Mouse (Mus musculus) left cerebral cortex, postnatal 4 days (tissue): ENCODE data around the gene Rtbdn. TPM values are rescaled to one million over a fixed set of nuclear protein-coding genes. Genes with fewer than 3 reads are reported as not detected.
A peak's percentile ranks its signal among the peaks of the same experiment; 100 is the strongest.

ENCODE experiments used
- DNase-seq: peaks from one replicate; pipeline ENCODE4 v3.0.0-alpha.2; 2022
- intact Hi-C: fragments of 180-260 bp; cut with DNase I; formaldehyde crosslinking; loops from one replicate; pipeline ENCODE4 v1.15.1; 2025
- total RNA-seq, 2 experiments: library from RNA; stranded (reverse); gene quantifications; 2 replicates each; pipeline ENCODE4 v1.2.3; 2021

Gene Rtbdn
- total RNA-seq, 2 experiments from 2014 or later: 6.7 to 8.3 TPM

DNA sequence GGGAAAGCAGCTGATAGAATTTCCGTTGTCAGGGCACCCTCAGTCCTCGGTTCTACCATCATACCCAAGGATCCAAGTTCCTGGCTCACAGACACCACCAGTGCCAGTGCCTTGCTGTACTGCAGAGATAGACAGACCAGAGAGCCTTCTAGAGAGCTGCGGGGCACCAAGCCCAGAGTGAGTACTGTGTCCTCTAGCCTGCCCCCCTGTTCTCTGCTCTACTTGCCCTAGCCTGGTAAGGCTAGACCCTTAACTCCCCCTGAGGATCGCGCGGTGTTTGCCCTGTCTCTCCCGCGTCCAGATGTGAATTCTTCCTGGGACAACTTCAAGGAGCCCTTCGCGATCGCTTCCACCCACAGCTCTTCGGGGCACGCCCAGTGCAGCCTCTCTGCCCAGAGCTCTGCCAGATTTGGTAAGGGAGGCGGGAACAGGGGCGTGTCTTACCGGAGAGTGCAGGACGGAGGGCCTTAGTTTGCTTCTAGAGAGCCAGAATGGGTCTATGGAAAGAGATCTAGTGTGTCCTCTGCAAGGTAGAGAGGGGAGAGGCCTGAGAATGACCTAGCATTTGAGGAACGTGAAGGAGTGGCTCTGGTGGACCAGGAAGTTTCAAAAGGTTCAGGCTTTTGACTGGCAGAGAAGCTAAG is 5.9 kb downstream of the Rtbdn start:
- no peak for DNase-seq
- intact Hi-C loops: no loop called here

DNA sequence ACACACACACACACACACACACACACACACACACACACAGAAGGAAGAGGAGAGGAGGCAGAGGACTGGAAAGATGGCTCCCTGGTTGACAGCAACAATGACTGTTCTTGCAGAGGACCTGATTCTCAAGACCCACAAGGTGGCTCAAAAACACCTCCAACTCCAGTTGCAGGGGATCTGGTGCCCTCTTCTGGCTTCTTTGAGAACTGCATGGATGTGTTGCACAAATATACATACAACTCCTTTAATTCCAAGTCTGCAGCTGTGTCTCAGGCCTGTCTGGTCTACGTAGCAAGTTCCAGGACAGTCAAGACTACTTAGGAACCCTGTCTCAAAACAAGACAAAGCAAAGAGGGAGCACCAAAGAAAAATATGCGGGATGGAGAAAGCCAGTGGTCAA is 10.0 kb downstream of the Rtbdn start:
- peak; percentile 82 for DNase-seq
- intact Hi-C loops: no loop called here

DNA sequence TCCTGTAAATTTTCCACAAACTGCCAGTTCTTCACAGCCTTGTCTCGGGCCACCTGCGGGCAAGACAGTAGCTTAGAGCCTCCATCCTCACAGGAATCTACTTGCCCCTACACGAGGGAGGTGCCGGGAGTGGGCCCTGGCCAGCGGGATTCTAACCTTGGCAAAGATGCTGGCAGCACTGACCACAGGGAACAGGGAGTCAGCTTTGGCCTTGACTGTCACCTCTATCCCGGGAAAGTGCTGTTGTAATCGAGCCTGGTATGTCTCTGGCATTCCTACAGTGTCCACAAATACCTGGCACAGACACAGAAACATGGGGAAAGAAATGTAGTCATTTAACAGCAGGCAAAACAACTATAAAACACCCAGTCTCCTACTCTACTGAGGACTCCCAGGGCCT is 13.0 kb downstream of the Rtbdn start:
- DNase-seq: no peak
- intact Hi-C loops: loop anchor here (5.0 kb wide), 1 partner anchor 103 kb away; the partner anchor contains the start of gene Farsa

DNA sequence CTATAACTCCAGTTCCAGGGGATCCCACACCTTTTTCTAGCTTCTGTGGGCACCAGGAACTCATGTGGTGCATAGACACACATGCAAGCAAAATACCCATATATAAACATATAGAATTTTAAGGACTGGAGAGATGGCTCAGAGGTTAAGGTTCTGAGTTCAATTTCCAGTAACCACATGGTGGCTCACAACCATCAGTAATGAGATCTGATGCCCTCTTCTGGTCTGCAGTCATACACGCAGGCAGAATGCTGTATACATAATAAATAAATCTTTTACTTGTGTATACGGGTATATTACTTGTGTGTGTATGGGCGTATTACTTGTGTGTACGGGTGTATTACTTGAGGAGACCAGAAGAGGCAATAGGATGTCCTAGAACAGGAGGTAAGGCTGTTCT is 17.2 kb downstream of the Rtbdn start:
- no peak for DNase-seq
- intact Hi-C loops: loop anchor here (5.0 kb wide), 1 partner anchor 107 kb away; the partner anchor contains the start of gene Farsa

DNA sequence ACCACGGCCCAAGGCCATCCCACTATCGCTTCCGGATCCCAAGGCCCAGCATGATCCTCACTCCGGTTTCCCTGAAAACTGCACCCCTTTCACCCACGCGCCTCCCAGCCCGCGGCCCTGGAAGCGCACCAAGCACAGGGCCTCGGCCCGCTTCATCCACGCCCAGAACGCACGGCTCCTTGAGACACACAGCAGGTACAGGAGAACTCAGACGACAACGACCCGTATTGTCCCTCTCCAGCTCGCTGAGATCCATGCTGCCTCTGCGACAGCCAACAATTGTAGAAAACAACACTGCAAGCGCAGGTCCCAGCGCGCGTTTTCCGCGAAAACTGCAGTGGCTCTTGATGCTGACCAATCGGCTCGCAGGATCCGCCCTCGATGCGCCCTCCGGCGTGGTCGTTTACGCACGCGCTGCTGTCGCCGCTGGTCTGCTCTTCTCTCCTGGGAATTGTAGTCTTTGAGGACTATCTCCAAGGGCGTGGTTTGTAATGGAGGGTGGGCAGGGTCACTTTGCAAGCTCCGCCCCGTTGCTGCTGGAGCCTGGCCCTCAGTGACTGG is 19.0 kb downstream of the Rtbdn start:
- peak; percentile 95 for DNase-seq
- intact Hi-C loops: no loop called here

DNA sequence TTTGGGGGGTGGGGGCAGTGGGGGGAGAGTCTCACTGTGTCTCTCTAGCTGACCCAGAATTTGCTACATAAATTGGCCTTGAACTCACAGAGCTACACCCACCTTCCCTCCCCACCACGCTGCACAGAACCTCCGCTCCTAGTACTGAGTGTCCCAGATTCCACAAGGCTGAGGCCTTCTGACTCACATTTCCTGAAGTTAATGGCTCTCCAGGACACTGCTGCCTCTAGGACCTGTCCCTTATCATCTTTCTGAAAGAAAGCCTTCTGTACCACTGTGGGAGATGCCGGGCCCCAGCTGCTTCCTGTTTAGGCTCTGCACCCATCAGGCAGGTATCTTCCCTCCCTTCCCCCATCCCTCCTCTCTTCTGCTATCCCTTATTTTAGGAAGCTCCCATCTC is 19.8 kb downstream of the Rtbdn start:
- DNase-seq: no peak
- intact Hi-C loops: no loop called here

DNA sequence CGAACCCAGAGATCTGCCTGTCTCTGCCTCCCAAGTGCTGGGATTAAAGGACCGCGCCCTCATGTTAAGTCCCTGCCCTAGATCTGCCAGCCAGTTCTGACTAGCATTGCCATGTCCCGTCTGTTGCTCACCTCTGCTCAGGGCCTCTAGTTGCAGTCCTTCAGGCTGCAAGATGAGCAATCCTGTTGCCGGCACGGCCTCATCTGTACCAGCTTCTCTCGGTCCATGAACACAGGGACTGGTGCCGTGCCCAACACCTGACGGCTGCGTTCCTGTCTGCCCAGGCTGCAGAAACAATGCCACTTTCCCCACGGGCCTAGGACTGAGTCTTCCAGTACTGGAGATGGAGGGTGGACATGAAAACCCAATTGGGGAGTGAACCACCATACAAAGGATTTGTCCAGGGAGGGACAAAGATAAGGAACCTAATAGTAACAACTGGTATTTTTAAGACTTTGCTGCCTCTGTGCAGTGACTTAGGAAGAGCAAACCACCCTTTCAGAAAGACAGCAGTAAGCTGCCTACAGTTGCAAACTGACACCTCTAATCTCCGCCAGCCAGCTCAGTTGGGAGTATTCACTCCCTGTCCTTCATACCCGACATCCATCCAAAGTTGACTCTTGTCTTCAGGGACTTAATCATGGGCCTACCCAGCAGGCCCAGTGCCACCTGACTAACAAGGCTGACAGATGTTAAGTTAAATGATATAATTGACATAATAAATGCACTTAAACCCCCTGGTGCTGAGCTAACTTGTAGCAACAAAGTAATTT is 20.9 kb downstream of the Rtbdn start:
- intact Hi-C loops: no loop called here
- no peak for DNase-seq

DNA sequence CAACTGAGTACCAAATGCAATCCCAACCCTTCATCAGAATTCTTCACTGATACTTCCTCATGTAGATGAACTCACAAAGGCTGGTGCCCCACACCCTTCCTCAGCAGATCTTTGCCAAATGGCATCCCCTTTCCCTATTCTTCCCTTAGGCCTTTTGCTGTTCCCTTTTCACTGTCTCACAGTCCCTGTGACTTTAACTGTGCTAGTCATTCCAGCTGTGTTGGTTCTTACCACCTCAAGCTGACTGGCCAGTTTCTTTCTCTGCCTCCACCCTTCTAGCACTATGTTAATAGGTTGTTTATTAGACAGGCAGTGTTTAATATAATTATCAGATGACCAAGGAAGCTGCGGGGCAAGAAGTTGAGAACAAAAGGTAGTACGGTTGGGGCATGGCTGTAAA is 21.9 kb downstream of the Rtbdn start:
- no peak for DNase-seq
- intact Hi-C loops: no loop called here

DNA sequence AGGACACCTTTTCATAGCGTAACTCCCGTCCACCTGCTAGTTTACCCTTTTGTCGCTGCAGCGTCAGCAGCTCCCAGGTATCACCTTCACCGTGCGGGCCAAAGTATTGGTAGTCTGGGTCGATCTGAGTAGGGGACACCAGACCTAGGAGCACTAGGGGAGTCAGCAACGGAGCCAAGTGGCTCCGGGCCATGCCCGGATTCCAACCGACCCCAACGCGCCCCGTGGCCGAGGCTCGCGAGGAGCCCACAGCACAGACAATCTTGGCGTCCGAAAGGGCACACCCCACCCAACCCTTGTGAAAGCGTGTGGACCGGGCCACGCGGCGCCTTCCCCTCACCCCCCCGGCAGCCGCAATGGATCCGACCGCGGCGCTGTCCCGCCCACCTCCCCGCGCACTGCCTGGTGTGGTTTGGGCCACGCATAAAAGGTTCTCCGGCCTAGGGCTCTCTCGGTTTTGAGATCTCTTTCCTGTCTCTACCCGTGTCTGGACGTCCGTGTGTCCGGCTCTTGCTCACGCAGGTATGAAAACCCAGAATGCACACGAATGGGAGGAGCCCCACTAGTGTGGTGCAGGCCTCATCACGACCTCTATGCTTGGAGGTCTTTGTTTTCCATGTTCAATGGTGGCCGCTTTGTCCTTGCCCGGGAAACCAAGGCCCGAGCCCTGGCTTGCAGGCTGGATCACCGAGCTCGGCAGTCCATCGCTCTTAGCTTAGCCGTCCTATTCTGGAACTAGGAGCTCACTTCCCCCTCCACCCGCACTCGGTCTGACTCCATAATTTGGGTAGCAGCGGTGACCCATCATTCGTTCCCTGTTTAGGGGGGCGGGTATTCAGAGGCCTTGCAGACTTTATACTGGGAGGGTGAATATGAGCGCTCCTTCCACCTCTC is 22.7 kb downstream of the Rtbdn start, which contains the start of the genes Gm49661, Prdx2 and Rnaseh2a:
Gene Gm49661 (minus strand): TSS at position 193 of the 894 bp plus-strand sequence.
Gene Prdx2 (plus strand): TSS at position 347 of the 894 bp plus-strand sequence.
Gene Rnaseh2a (minus strand): TSS at position 527 of the 894 bp plus-strand sequence.
- DNase-seq: peak; percentile 88
- intact Hi-C loops: no loop called here

DNA sequence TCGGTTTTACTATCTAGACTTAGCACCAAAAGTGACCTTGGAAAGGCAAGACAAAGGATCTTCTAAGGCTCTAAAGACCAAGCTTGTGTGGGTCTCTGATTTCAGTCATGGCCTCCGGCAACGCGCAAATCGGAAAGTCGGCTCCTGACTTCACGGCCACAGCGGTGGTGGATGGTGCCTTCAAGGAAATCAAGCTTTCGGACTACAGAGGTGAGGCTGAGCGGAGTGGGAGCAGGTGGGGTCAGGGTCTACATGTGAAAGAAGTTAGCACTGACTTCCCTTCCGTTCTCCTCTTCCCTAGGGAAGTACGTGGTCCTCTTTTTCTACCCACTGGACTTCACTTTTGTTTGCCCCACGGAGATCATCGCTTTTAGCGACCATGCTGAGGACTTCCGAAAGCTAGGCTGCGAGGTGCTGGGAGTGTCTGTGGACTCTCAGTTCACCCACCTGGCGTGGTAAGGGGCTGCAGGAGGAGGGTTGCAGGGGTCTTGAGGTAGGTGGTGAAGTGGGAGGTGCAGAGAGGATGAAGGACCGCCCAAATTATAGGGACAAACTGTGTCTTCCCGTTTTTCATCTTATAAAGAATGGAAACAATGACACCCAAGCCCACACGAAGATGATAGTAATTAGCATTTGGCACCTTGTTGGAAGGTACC is 23.5 kb downstream of the Rtbdn start:
- DNase-seq: no peak
- intact Hi-C loops: no loop called here

DNA sequence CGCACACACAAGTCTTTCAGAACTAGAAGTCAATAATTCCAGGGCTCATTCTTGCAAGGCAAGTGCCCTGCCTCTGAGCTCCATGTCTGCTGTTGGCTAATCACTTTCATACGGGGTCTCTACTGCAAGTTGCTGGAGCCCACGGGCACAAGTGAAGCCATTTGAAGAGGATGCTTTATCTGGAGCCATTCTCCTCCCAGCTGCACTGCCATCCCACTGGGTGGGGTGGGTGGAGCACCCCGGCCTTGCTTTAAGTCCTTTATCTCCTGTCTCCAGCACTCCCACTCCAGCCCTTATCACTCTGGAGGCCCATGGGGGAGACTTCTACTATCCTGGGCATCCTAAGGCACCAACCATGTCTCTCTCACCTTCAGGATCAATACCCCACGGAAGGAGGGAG is 24.1 kb downstream of the Rtbdn start:
- DNase-seq: no peak
- intact Hi-C loops: no loop called here

DNA sequence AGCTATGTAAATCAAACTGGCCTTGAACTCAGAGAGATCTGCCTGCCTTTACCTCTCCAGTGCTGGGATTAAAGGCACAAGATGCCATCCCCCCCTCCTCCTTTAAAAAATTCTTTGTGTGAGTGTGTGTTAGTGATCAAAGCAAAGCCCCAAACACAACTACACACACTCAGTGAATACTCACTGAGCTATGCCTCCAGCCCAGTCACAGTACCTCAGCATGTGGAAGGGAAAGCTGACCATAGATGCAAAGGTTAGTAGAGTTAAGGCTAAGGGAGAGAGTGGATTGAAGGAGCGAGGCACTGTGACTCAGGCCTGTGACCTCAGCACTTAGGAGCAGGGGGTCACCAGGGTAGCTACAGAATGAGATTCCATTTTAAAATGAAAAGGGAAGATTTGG is 26.3 kb downstream of the Rtbdn start:
- intact Hi-C loops: no loop called here
- no peak for DNase-seq

DNA sequence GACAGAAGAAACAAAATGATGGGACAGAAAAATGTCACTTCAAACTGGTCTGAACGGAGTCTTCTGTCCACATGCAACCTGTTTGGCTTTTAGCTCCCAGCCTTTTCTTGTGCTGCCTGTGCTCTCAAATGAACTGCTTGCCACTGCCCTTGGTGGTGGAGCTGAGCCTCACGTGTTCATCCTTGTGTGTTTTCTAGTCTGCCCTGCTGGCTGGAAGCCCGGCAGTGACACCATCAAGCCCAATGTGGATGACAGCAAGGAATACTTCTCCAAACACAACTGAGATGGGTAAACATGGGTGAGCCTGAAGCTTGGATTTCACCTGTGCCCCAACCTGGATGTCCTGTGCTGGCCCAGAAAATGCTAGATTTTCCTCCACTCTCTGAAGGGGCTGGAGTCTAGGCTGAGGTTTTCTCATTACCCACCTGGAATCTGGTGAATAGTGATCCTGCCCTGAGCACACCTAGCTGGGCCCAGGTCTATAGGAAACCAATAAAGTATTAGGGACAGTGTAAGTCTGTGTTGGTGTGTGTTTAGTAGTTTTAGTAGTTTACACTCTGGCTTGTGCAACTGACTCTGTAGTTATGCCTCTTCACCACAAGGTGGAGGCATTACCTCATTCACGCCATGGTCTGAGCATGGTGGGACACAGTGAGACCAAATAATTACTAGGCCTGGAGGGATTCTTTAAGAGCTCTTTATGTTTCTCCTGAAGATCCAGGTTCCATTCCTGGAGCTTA is 27.2 kb downstream of the Rtbdn start:
- intact Hi-C loops: no loop called here
- peak; percentile 36 for DNase-seq

DNA sequence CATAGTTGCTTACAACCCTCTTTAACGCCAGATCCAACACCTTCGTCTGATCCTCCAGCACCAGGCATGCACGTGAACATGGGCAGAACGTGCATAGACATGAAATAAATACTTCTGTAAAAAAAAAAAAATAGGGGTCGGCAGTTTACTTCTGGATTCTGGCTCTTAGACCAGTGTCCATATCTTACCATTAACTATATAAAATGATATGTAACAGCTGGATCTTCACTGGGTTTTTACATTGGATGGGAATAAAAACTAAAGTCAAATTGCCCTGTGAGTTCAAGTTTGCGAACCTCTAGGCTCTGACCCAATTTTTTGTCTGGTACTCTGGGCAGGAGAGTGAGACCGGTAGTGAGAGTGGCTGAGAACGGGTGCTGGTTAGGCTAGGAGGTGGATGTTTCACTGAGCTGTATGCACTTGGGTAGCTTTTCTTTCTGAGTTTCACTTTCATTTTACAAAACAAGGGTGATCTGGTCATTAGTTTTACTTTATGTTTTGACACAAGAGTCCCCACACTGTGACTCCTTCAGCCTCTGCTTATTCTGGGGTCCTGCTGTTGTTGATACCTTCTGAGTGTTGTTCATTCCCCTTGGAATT is 27.9 kb downstream of the Rtbdn start:
- intact Hi-C loops: no loop called here

DNA sequence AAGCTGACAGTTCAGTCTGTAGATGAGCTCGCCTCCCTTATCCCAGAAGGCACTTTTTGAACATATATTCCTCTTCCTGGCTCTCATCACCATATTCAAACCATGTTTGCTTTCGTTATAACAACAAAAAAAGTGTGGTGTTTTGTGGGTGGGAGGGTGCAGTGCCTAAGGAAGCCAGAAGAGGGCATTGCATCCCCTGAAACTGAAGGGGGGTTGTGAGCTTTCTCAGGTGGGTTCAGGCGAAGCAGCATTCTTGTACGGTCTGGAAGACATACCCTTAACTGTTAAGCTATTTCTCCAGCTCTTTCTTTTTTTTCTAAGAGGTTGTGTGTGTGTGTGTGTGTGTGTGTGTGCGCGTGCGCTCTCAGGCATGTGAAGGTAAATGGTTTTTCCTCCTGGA is 28.6 kb downstream of the Rtbdn start:
- intact Hi-C loops: no loop called here
- peak; percentile 64 for DNase-seq

More for the DNA sequence above, 27.9 kb downstream of the Rtbdn start:
- no peak for DNase-seq

DNA sequence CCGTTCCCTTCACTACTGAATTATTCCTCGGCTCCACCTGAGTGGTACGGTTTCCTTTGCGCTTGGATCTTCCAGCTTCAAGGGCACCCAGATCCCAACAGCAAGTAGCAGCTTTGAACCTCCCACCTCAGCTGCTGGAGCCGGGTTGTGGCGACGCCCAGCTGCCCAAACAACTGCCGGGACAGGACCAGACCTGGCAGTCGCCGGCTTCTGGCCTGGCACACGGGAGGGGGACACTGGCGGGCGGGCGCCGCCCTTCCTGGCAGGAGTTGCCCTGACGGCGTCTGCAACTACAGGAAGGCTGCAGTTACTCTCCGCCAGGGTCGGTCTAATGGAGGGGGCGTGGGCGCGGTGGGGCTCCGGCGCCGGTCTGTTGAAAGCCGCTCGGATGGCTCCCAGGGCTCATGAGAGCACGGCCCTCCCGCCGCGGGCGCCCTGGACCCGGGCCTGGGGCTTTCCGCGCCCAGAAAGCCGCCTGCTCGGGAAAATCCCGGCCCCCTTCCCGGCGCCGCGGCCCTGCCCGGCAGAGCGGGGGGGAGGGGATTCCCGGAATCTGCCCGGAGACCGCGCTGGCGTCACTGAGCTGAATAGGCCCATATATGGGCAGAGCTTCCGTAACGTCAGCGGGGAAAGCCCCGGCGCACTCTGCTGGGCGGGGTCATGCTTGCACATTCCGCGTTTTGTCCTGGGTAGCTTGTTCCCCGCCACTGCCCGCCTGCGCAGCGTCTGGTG is 29.4 kb downstream of the Rtbdn start:
- DNase-seq: peak; percentile 92
- intact Hi-C loops: no loop called here

DNA sequence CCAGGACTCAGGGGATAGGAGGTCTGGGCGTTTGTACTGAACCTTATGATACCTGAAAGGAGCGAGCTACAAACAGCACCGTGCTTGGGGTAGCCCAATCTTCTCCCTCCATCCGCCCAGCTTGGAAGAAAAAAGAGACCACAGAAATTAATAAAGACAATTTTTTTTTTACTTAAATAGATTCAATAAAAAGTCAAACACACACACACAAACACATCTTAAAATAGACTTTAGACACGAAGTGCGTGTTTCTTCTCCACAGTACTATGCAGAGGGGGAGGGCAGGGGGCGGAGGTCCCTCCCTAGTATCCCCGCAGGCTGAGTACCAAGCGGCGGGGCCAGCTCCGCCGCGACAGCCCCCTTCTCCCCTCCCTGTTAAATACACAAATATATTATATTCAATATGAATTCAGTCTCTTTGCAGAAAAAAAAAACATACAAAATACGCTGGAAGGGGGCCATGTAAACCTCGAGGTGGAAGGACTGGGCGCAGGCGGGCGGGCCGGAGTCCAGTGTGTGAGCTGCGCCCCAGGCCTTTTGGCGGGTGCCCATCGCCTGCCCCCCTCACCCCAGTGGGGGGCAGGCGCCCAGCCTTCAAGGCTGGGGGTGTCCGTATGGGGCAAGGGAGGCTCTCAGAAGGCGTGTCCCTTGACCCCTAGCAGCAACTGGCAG is 30.1 kb downstream of the Rtbdn start:
- no peak for DNase-seq
- intact Hi-C loops: no loop called here
